Mouse (Mus musculus): ENCODE results near the gene Ctrc. TPM values are rescaled to one million over a fixed set of nuclear protein-coding genes. Genes with fewer than 3 reads are reported as not detected.

Ctrc gene
- not detected in 2 replicates for polyA plus RNA-seq (2015; fragmentation: Nextera tagmentation; extraction: Ambion mirVana)

DNA sequence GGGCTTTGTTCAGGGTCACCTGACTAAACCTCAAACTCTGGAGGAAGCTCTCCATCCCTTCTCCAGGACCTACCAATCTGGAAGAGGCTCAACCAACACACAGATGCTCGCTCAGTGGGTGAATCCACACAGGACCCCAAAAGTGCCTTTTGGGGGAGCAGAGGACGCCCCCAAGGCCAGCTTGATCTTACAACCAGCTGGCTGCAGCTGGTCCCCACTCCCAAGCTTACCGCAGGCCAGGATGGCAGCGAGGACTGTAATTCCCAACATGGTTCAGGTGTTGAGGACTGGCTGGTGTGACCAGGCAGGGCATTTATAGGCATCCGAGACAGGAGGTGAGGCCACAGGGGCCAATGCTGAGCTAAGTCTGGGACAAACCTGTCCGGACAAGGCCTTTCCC is at the start of gene Ctrc:
Gene Ctrc (minus strand): TSS at position 361 of the 400 bp plus-strand sequence.
- WGBS (ENCODE audit: insufficient replicate concordance): 68% methylated on average over 6 of the region's 6 CpGs
- no peak within 1 kb of the TSS for H3K9ac ChIP-seq (ENCODE audit: low read depth, low read length)
- H3K36me3 ChIP-seq (ENCODE audit: control insufficient read depth, insufficient read depth): no peaks in the 10 kb centered on the region
- no peaks in the 10 kb centered on the region for H3K4me1 ChIP-seq (ENCODE audit: control insufficient read depth, low read depth, low read length)
- no peak within 1 kb of the TSS for H3K27ac ChIP-seq (ENCODE audit: low read length)
- H3K4me3 ChIP-seq (ENCODE audit: low read depth, low read length): no peak within 1 kb of the TSS
- H3K4me2 ChIP-seq (ENCODE audit: low read depth, low read length): no peak within 1 kb of the TSS
- no peaks in the 10 kb centered on the region for H3K27me3 ChIP-seq (ENCODE audit: control insufficient read depth, insufficient read depth, low read depth, low read length)
- no peaks in the 10 kb centered on the region for H3K9me3 ChIP-seq (replicated peaks; ENCODE audit: control insufficient read depth, low read length)
- ATAC-seq (ENCODE audit: low read depth): no peak

GRCm38 (mm10) chr4:141895772-141896171 is 49.6 kb upstream of the Ctrc start:
- Histone ChIP-seq H3K9me3 (replicated peaks; ENCODE audit: control insufficient read depth, low read length) (no peaks in the 10 kb centered on the region), H3K4me2 (ENCODE audit: low read depth, low read length) (no peak overlapping the region), H3K9ac (ENCODE audit: low read depth, low read length) (no peak overlapping the region), H3K4me3 (ENCODE audit: low read depth, low read length) (no peak overlapping the region), H3K36me3 (ENCODE audit: control insufficient read depth, insufficient read depth) (no peaks in the 10 kb centered on the region), H3K27me3 (ENCODE audit: control insufficient read depth, insufficient read depth, low read depth, low read length) (no peaks in the 10 kb centered on the region), H3K27ac (ENCODE audit: low read length) (no peak overlapping the region), H3K4me1 (ENCODE audit: control insufficient read depth, low read depth, low read length) (peaks cover 3% of the 10 kb centered on the region; the same call in 1 of the 2 replicates)
- no peak for ATAC-seq (ENCODE audit: low read depth)
- WGBS (ENCODE audit: insufficient replicate concordance): 26% methylated on average over 12 of the region's 12 CpGs

DNA sequence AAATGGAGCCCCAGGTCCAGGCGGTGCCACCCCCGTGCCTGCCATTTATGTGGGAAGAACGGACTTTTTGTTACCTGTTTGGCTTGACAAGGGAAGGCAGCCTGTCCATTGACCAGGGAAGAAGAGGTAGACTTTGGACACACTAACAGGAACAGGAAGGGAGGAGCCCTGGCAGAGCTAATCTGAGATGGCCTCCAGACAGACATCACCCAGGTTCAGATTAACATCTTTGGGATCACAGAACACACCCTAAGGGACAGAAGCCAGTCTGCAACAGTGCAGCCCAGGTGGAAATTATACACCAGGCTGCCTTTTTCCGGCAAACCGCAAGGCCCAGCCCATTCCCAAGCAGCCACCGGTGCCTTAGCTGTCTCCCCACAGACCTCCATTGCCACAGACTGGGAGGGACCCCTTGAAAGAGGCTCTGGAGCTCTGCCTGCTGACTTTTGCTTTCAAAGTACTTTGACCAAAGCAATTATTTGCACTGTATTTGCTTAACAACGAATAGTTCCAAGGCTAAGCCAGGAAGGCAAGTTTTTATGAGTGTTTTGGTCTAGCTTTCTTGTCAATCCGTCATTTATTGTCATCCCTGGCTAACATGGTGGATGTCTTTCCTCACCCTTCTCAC is 47.1 kb upstream of the Ctrc start:
- ATAC-seq (ENCODE audit: low read depth): no peak
- Histone ChIP-seq H3K4me1 (ENCODE audit: control insufficient read depth, low read depth, low read length) (peaks cover 3% of the 10 kb centered on the region; the same call in 1 of the 2 replicates), H3K4me3 (ENCODE audit: low read depth, low read length) (no peak overlapping the region), H3K9ac (ENCODE audit: low read depth, low read length) (no peak overlapping the region), H3K27ac (ENCODE audit: low read length) (no peak overlapping the region), H3K36me3 (ENCODE audit: control insufficient read depth, insufficient read depth) (no peaks in the 10 kb centered on the region), H3K27me3 (ENCODE audit: control insufficient read depth, insufficient read depth, low read depth, low read length) (no peaks in the 10 kb centered on the region), H3K4me2 (ENCODE audit: low read depth, low read length) (no peak overlapping the region), H3K9me3 (replicated peaks; ENCODE audit: control insufficient read depth, low read length) (no peaks in the 10 kb centered on the region)
- 59% methylated on average over 8 of the region's 8 CpGs for whole genome bisulfite sequencing (ENCODE audit: insufficient replicate concordance)

GRCm38 (mm10) chr4:141886385-141886968 is 40.3 kb upstream of the Ctrc start:
- H3K36me3 ChIP-seq (ENCODE audit: control insufficient read depth, insufficient read depth): no peaks in the 10 kb centered on the region
- ATAC-seq (ENCODE audit: low read depth): no peak
- WGBS (ENCODE audit: insufficient replicate concordance): 31% methylated on average over 6 of the region's 6 CpGs

DNA sequence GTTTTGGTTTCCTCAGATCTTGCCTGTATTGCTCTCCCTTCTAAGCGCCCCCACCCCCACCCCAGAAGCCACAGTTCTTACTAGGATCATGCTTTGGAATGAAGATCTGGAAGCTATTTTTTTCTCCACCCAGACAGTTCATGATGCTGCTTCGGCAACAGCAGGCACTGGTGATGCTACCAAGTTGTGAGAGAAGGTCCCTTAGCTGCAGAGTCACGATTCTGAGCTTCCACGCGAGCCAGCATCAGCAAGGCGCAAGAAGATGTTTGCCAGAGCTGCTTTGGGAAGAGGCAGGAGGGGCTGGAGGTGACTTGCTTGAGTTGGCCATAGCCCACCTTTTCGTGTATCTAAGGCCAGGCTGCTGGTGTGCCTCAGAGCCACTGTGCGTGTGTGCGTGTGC is 39.3 kb upstream of the Ctrc start:
- Histone ChIP-seq H3K4me1 (ENCODE audit: control insufficient read depth, low read depth, low read length) (no peaks in the 10 kb centered on the region; the same call in 1 of the 2 replicates), H3K9ac (ENCODE audit: low read depth, low read length) (no peak overlapping the region), H3K27me3 (ENCODE audit: control insufficient read depth, insufficient read depth, low read depth, low read length) (peaks cover 3% of the 10 kb centered on the region; the same call in 1 of the 2 replicates), H3K4me3 (ENCODE audit: low read depth, low read length) (no peak overlapping the region), H3K4me2 (ENCODE audit: low read depth, low read length) (no peak overlapping the region), H3K27ac (ENCODE audit: low read length) (no peak overlapping the region), H3K9me3 (replicated peaks; ENCODE audit: control insufficient read depth, low read length) (no peaks in the 10 kb centered on the region), H3K36me3 (ENCODE audit: control insufficient read depth, insufficient read depth) (no peaks in the 10 kb centered on the region)
- WGBS (ENCODE audit: insufficient replicate concordance): 54% methylated on average over 9 of the region's 9 CpGs
- ATAC-seq (ENCODE audit: low read depth): no peak

More at GRCm38 (mm10) chr4:141886385-141886968, 40.3 kb upstream of the Ctrc start:
- Histone ChIP-seq H3K4me2 (ENCODE audit: low read depth, low read length) (no peak overlapping the region), H3K27ac (ENCODE audit: low read length) (no peak overlapping the region), H3K9ac (ENCODE audit: low read depth, low read length) (no peak overlapping the region), H3K9me3 (replicated peaks; ENCODE audit: control insufficient read depth, low read length) (no peaks in the 10 kb centered on the region), H3K4me1 (ENCODE audit: control insufficient read depth, low read depth, low read length) (no peaks in the 10 kb centered on the region; the same call in 1 of the 2 replicates), H3K4me3 (ENCODE audit: low read depth, low read length) (no peak overlapping the region), H3K27me3 (ENCODE audit: control insufficient read depth, insufficient read depth, low read depth, low read length) (peaks cover 3% of the 10 kb centered on the region; the same call in 1 of the 2 replicates)

DNA sequence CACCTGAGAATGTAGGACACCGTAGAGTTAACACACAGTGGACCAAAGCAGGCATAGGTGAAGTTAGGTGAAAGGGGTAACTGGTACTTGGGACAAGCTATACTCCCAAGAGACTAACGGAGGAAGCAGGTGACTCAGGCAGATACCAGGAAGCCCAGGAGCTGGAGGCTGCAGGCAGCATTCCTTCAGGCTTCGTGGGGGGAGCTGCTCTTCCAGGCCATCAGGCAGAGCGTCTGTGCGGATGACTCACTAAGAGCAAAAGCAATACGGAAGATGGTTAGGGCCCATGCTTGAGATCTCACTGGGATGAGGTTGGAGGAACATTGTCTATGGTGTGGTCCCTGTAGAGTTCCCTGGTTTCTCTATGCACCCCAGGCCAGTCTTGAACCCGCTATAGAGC is 36.7 kb upstream of the Ctrc start:
- Histone ChIP-seq H3K9me3 (replicated peaks; ENCODE audit: control insufficient read depth, low read length) (no peaks in the 10 kb centered on the region), H3K4me1 (ENCODE audit: control insufficient read depth, low read depth, low read length) (no peaks in the 10 kb centered on the region; the same call in 1 of the 2 replicates), H3K4me3 (ENCODE audit: low read depth, low read length) (no peak overlapping the region), H3K4me2 (ENCODE audit: low read depth, low read length) (no peak overlapping the region), H3K27ac (ENCODE audit: low read length) (no peak overlapping the region), H3K27me3 (ENCODE audit: control insufficient read depth, insufficient read depth, low read depth, low read length) (peaks cover 3% of the 10 kb centered on the region; the same call in 1 of the 2 replicates), H3K36me3 (ENCODE audit: control insufficient read depth, insufficient read depth) (no peaks in the 10 kb centered on the region), H3K9ac (ENCODE audit: low read depth, low read length) (no peak overlapping the region)
- WGBS (ENCODE audit: insufficient replicate concordance): 70% methylated on average over 7 of the region's 7 CpGs
- ATAC-seq (ENCODE audit: low read depth): no peak

GRCm38 (mm10) chr4:141881950-141882349 is 35.8 kb upstream of the Ctrc start:
- Histone ChIP-seq H3K36me3 (ENCODE audit: control insufficient read depth, insufficient read depth) (no peaks in the 10 kb centered on the region), H3K4me1 (ENCODE audit: control insufficient read depth, low read depth, low read length) (no peaks in the 10 kb centered on the region; the same call in 1 of the 2 replicates), H3K4me2 (ENCODE audit: low read depth, low read length) (no peak overlapping the region), H3K27ac (ENCODE audit: low read length) (no peak overlapping the region), H3K9me3 (replicated peaks; ENCODE audit: control insufficient read depth, low read length) (no peaks in the 10 kb centered on the region), H3K27me3 (ENCODE audit: control insufficient read depth, insufficient read depth, low read depth, low read length) (peaks cover 7% of the 10 kb centered on the region), H3K9ac (ENCODE audit: low read depth, low read length) (no peak overlapping the region), H3K4me3 (ENCODE audit: low read depth, low read length) (no peak overlapping the region)
- 40% methylated on average over 5 of the region's 5 CpGs for WGBS (ENCODE audit: insufficient replicate concordance)
- no peak for ATAC-seq (ENCODE audit: low read depth)

GRCm38 (mm10) chr4:141881289-141881914 is 35.2 kb upstream of the Ctrc start:
- no peak overlapping the region for H3K27ac ChIP-seq (ENCODE audit: low read length)

GRCm38 (mm10) chr4:141879875-141880274 is 33.7 kb upstream of the Ctrc start:
- H3K4me1 ChIP-seq (ENCODE audit: control insufficient read depth, low read depth, low read length): peaks cover 17% of the 10 kb centered on the region
- no peak overlapping the region for H3K4me2 ChIP-seq (ENCODE audit: low read depth, low read length)
- H3K4me3 ChIP-seq (ENCODE audit: low read depth, low read length): no peak overlapping the region
- H3K9ac ChIP-seq (ENCODE audit: low read depth, low read length): no peak overlapping the region
- 60% methylated on average over 9 of the region's 9 CpGs for WGBS (ENCODE audit: insufficient replicate concordance)
- no peaks in the 10 kb centered on the region for H3K36me3 ChIP-seq (ENCODE audit: control insufficient read depth, insufficient read depth)
- no peak overlapping the region for H3K27ac ChIP-seq (ENCODE audit: low read length)
- H3K27me3 ChIP-seq (ENCODE audit: control insufficient read depth, insufficient read depth, low read depth, low read length): peaks cover 7% of the 10 kb centered on the region
- no peak for ATAC-seq (ENCODE audit: low read depth)
- no peaks in the 10 kb centered on the region for H3K9me3 ChIP-seq (replicated peaks; ENCODE audit: control insufficient read depth, low read length)

More at GRCm38 (mm10) chr4:141881289-141881914, 35.2 kb upstream of the Ctrc start:
- peak; percentile 24; the same call in 1 of the 2 replicates for ATAC-seq (ENCODE audit: low read depth)
- WGBS (ENCODE audit: insufficient replicate concordance): 49% methylated on average over 10 of the region's 10 CpGs
- Histone ChIP-seq H3K4me2 (ENCODE audit: low read depth, low read length) (no peak overlapping the region), H3K9me3 (replicated peaks; ENCODE audit: control insufficient read depth, low read length) (no peaks in the 10 kb centered on the region), H3K4me3 (ENCODE audit: low read depth, low read length) (no peak overlapping the region), H3K27me3 (ENCODE audit: control insufficient read depth, insufficient read depth, low read depth, low read length) (peaks cover 7% of the 10 kb centered on the region), H3K9ac (ENCODE audit: low read depth, low read length) (no peak overlapping the region), H3K36me3 (ENCODE audit: control insufficient read depth, insufficient read depth) (no peaks in the 10 kb centered on the region), H3K4me1 (ENCODE audit: control insufficient read depth, low read depth, low read length) (peaks cover 2% of the 10 kb centered on the region)

All from liver, embryonic 16.5 days (tissue).